Mouse (Mus musculus): ENCODE data around the gene Arhgap44.

The Arhgap44 gene

DNA sequence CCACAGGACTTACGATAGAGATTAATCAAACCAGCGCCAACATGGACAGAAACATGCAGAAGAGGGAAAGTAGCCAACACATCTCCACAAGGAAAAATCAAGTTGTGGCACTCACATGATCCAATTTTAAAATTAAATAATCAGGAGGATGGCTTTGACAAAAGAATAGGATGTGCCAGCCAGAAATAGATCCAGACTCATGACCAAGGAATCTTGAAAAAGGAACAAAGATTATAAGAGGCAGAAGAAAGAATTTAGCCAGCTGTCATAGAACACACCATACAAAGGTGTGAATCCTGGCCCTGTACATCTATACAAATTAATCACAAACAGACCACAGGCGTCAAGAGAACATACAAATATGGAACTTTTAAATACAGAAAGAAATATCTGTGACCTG lies 82.5 kb downstream of the Arhgap44 start:
- DNase-seq: no peak

DNA sequence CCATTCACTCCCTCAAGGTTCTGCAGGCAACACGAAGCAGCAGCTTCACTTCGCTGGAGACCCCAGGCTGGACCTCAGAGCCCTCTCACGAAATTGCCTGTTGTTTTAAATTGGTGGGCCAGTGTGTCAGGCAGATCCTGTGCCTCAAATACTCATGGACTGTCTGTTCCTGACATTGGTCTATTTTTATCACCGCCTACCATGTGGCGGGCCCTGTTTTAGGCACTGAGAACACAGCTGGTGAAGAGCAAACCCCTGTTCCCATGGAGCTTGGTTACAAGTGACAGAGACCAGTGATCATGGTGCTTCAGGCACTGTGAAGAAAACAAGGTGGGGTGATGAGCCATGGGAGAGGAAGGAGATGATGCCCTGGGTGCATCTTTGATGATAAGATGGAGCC lies 93.2 kb downstream of the Arhgap44 start:
- DNase-seq: no peak

DNA sequence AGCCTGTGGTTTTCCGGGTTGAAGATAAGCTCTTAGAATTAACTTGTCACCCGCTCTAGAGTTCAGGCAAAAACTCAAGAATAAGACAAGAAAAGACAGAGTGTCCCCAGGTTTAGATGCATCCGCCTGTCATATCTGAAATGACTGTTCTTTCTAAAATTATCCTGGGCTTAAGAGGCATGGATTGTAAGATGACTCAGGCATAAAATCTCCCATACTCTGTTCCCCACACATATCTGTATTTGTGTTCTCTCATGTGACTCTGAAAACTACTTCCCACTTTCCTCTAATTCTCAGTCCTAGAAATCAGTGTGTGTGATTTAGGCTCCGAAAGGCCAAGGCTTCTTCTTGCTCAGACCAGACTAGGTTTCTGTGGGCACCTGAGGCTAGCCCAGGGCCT lies 93.7 kb downstream of the Arhgap44 start:
- DNase-seq: no peak

GRCm38 (mm10) chr11:65065201-65065600 lies 97.6 kb downstream of the Arhgap44 start:
- DNase-seq: no peak

DNA sequence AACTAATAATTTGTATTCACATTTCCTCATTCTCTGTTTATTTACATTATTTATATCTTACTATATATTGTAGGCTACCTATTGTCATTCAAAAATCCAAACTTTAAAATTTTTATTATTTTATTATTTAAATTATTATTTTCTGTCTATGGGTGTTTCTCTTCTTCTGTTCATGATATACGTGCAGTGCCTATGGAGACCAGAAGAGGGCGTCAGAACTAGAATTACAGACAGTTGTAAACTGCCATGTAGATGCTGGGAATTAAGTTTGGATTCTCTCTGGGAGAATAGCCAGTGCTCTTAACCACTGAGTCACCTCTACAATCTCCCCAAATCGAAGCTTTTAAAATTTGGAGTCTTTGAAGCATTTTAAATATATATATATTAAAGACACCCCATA lies 101.3 kb downstream of the Arhgap44 start:
- peak; percentile 41 to 63 for DNase-seq

- DNase-seq: no peak
Measured at GRCm38 (mm10) chr11:65059531-65059930, 103.2 kb downstream of the Arhgap44 start.

DNA sequence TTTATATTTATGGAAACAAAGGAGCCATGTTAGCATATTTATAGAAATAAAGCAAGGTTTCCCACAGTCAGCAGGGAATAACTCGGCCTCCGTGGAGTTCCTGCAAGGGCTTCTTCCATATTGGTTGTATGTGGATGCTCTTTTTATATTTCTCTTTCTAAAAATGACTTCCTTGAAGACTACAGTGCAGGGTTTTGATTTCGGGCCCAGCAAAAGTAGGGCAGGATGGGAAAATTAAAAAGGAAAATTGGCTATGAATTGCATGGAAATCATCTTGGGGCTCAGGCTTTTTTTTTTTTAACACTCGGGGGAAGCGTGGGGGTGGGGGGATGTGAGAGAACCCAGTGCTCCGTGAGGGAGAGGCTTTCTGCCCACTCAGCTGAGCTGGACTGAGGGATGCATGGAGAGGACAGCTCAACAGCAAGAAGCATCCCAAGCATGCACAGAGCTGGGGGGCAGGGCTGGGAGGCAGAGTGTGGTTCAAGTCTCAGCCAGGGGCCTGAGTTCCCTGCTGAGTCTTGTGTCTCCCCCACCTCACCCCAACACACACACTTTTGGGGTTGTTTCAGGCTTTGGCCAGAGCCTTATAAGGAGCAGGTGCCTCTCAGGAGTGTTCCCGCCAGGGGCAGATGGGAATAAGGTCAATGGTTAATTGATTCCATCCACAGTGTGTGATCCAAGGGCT lies 104.4 kb downstream of the Arhgap44 start:
- DNase-seq: no peak

DNA sequence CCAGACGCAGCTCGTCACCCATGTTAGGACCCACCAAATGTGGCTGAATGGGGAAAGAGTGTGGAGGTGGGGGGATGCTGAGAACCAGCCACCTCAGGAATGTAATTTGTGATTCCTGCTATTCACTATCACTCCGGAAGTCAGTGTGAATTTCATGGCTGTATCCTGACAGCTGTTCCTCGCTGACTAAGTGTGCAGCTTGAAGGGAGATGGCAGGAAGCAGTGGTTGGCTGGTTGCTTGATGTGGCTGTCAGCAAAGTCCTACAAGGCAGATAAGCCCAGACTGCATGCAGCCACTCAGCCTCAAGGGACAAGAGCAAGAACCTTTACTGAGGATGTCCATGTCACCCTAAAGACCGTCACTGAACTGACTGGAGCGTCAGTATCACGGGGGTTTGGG lies 107.2 kb downstream of the Arhgap44 start:
- DNase-seq: no peak

- DNase-seq: peak in 1 of 2 experiments; percentile 41
Measured at GRCm38 (mm10) chr11:65054216-65054615, 108.5 kb downstream of the Arhgap44 start.

GRCm38 (mm10) chr11:65050819-65051218 lies 111.9 kb downstream of the Arhgap44 start:
- DNase-seq: no peak

DNA sequence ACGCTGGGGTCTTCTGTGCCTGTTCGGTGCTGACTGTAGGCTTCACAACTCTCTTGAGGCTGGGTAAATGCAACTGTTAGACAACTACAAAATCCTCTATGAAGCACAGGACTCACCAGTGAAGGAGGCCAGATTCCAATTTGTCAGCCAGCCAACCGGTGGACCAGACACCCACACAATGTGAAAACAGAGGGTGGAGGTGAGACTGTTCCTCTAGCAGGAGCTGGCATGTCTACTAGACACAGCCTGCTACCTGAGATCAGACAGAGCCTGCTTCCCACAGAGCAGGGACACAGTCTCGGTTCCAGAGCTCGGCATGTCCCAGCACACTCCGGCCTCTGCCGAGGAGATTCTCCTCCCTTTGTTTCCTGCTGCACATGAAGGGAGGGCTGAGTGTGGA lies 113.7 kb downstream of the Arhgap44 start:
- peak; percentile 87 to 90 for DNase-seq

DNA sequence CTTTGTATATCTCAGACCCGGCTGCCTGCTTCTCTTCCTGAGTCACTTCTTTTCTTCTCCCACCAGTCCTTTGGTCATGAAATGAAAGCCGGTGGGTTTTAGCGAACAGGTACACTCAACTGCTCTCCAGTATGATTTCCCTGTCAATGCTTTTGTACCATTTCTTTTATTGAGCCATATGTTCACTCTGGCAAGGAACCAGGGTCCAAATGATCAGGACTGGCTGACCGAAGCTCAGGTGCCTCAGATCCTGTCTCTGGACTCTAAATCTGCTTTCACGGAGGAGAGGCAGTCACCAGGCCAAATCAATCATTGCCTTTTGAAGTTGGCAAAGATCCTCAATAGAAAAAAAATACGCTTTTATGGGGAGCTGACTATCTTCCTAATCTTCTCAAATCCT lies 122.2 kb downstream of the Arhgap44 start:
- DNase-seq: peak; percentile 27 to 50

GRCm38 (mm10) chr11:65039517-65040095 lies 123.2 kb downstream of the Arhgap44 start:
- no peak for DNase-seq

- no peak for DNase-seq
Measured at GRCm38 (mm10) chr11:65038996-65039395, 123.8 kb downstream of the Arhgap44 start.

- no peak for DNase-seq
Measured at GRCm38 (mm10) chr11:65032221-65032620, 130.5 kb downstream of the Arhgap44 start.

GRCm38 (mm10) chr11:65030201-65030600 lies 132.6 kb downstream of the Arhgap44 start:
- DNase-seq: no peak

GRCm38 (mm10) chr11:65028049-65028448 lies 134.7 kb downstream of the Arhgap44 start:
- DNase-seq: no peak

DNA sequence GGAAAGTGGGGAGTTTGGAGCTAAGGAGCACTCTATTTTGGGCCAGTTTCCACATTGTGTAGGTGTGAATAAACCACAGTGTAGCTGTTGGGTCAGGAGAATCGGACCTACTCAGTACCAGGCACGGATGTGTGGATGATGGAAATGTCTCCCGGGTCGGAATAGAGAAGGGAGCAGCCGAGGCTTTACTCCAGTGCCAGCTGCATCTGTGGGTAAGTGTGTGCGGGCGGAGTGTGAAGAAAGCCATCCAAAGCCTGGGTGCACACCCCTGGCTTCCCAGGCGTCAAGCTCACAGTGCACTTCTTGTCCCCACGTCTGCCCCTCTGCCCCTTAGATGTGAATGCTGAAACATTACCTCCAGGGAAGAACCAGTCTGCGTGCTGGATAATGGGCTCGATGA lies 140.0 kb downstream of the Arhgap44 start:
- DNase-seq: no peak

DNA sequence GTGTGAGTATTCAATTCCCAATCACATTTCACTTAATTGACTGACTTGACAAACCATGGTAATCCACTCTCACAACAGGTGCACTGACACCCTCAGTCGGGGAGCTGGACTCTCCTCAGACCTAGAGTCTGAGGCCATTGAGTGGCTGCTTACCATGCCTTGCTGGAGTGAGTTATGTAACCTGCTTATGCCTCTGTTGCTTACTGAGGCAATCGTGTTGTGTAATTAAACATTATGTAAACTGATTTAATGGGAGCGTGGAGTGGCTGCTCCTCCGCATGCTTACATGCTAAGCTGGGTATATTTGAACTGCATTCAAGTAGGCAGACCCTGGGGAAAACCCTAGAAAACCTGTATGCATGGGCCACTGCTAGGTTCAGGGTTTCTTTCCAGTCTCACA lies 142.0 kb downstream of the Arhgap44 start:
- DNase-seq: no peak

- no peak for DNase-seq
Measured at GRCm38 (mm10) chr11:65016754-65017153, 146.0 kb downstream of the Arhgap44 start.

DNA sequence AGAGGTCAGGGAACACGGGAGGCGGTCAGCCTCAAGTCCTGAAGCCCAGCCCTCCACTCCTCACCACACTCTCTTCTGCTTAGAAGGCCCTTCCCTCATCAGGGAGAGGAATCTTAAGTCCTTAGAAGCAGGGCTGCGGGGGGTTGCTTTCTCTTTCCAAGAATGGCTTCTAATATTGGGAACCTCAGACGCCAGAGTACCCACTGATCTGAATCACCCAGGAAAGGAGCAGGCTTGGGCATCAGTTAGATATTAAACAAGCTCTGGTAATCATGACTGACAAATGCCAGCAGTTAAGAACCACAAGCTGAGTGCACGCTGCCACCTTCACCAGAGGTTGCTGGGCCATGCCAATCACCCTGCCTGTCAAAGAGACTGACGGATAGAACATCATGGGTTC lies 148.9 kb downstream of the Arhgap44 start:
- DNase-seq: no peak

- no peak for DNase-seq
Measured at GRCm38 (mm10) chr11:65006047-65006446, 156.7 kb downstream of the Arhgap44 start.

DNA sequence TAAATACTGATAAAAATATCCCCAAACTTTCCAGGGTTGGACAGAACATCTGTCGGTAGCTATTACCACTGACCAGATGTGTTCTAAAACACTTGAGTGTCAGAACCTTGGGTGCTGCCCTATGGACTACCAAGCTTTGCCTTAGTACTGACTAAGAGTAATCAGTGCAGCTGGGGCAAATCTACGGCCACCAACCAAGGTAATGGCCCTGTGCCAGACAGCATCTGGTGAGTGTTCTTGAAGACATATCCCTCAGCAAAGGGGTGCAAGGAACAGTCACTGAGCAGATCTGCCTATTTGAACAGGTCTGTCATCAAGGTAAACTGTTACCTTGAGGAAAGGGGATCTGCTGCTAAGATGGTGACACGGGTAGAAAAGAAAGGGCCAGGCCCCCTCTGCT lies 157.9 kb downstream of the Arhgap44 start:
- no peak for DNase-seq

- no peak for DNase-seq
Measured at GRCm38 (mm10) chr11:65003611-65004010, 159.2 kb downstream of the Arhgap44 start.

DNA sequence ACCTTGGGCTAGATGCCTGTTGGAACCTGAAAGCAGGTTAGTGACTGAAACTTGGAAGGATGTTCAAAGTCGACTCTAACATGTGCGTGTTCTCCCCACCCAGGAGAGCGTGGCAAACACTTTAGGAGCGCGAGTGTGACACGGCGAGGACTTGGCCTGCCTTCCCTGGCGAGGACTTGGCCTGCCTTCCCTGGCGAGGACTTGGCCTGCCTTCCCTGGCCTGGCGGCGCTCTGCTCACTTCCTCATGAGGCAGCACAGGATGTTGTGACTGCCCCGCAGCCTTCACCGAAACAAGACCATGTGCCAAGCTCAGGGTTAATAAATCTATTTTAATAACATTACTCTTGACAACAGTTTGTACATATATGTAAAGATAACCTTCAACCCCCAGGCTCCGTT lies 161.0 kb downstream of the Arhgap44 start:
- peak; percentile 58 to 72 for DNase-seq
